Mouse (Mus musculus) kidney, adult 2 months (tissue): Measurements from ENCODE around the gene Plin5. TPM values are rescaled to one million over a fixed set of nuclear protein-coding genes. Genes with fewer than 3 reads are reported as not detected.

Experiments
- DNase-seq: peaks from one replicate; pipeline ENCODE4 v3.0.0; 2021
- H3K27ac ChIP-seq: fragments of 200-500 bp; 2 replicates; pipeline ENCODE4 v1.5.1; 2012; ENCODE audit warnings: low read depth, low read length, control low read depth, inconsistent platforms; ENCODE audit not compliant: insufficient read depth
- H3K27me3 ChIP-seq: fragments of 200-500 bp; replicated peaks from 2 replicates; pipeline ENCODE4 v1.6.1; 2012; ENCODE audit warnings: mild to moderate bottlenecking, moderate library complexity, low read length, inconsistent platforms; ENCODE audit not compliant: control insufficient read depth, insufficient read depth
- H3K36me3 ChIP-seq: fragments of 200-500 bp; 2 replicates; pipeline ENCODE4 v1.6.1; 2012; ENCODE audit warnings: mild to moderate bottlenecking, moderate library complexity, low read length, inconsistent platforms; ENCODE audit not compliant: control insufficient read depth, insufficient read depth
- H3K4me1 ChIP-seq: fragments of 200-500 bp; 2 replicates; pipeline ENCODE4 v1.6.1; 2011; ENCODE audit warnings: low read length; ENCODE audit not compliant: control insufficient read depth, insufficient read depth
- H3K4me3 ChIP-seq: fragments of 200-500 bp; 2 replicates; pipeline ENCODE4 v1.5.1; 2011; ENCODE audit warnings: mild to moderate bottlenecking, low read depth, low read length, control low read depth; ENCODE audit not compliant: insufficient read depth
- CTCF ChIP-seq: fragments of 200-500 bp; conservative IDR thresholded peaks from 2 replicates; pipeline ENCODE4 v1.5.1; 2011; ENCODE audit warnings: low read depth, mild to moderate bottlenecking, control low read depth, low read length, moderate library complexity, mixed read lengths; ENCODE audit not compliant: insufficient read depth, insufficient read length
- POLR2A ChIP-seq: fragments of 200-500 bp; IDR thresholded peaks from one replicate; pipeline ENCODE4 v1.6.1; 2011; ENCODE audit warnings: low read depth, low read length, control low read depth
- WGBS: fragments of 180-500 bp; shearing (Covaris S2); methylation state at CpG from one replicate; pipeline ENCODE4 v1.1.7; 2018; 5-methylcytosine and 5-hydroxymethylcytosine counted together
- polyA plus RNA-seq: library from polyadenylated mRNA; depleted of rRNA; stranded (reverse); fragments of >200 nt; gene quantifications from 2 replicates; pipeline ENCODE4 v1.2.3, GENCODE M21; 2012

Plin5 gene
- polyA plus RNA-seq, 1 experiment, result 10.1 TPM

GRCm38 (mm10) chr17:56149897-56150296, 32.5 kb upstream of the Plin5 start:
- no peaks in the 10 kb centered on the region for H3K27me3 ChIP-seq
- no peak overlapping the region for H3K4me3 ChIP-seq
- DNase-seq, result no peak
- no peaks in the 10 kb centered on the region for H3K36me3 ChIP-seq
- TF ChIP-seq POLR2A (no peak), CTCF (no peak)
- H3K27ac ChIP-seq, result no peak overlapping the region
- H3K4me1 ChIP-seq, result no peaks in the 10 kb centered on the region
- 37% methylated on average over 2 of the region's 2 CpGs for WGBS

GRCm38 (mm10) chr17:56148790-56149618, 31.6 kb upstream of the Plin5 start:
- TF ChIP-seq CTCF, result no peak
- H3K36me3 ChIP-seq, result no peaks in the 10 kb centered on the region
- DNase-seq, result no peak
- no peak overlapping the region for H3K27ac ChIP-seq
- H3K27me3 ChIP-seq, result no peaks in the 10 kb centered on the region
- H3K4me1 ChIP-seq, result no peaks in the 10 kb centered on the region
- no peak overlapping the region for H3K4me3 ChIP-seq
- 6% methylated on average over 30 of the region's 30 CpGs for WGBS

- H3K27ac ChIP-seq, result no peak overlapping the region
- no peaks in the 10 kb centered on the region for H3K4me1 ChIP-seq
- WGBS, result 30% methylated on average over 9 of the region's 9 CpGs
- no peak for DNase-seq
- H3K4me3 ChIP-seq, result no peak overlapping the region
- H3K36me3 ChIP-seq, result no peaks in the 10 kb centered on the region
- no peak for TF ChIP-seq CTCF
- TF ChIP-seq POLR2A, result no peak
- H3K27me3 ChIP-seq, result no peaks in the 10 kb centered on the region
Measured at GRCm38 (mm10) chr17:56148280-56148679, 30.9 kb upstream of the Plin5 start.

- DNase-seq, result no peak
- no peak for TF ChIP-seq CTCF
- TF ChIP-seq POLR2A, result no peak
- Histone ChIP-seq H3K27ac (no peak overlapping the region), H3K36me3 (no peaks in the 10 kb centered on the region), H3K4me3 (no peak overlapping the region), H3K27me3 (no peaks in the 10 kb centered on the region), H3K4me1 (no peaks in the 10 kb centered on the region)
- 65% methylated on average over 12 of the region's 12 CpGs for WGBS
Measured at GRCm38 (mm10) chr17:56147420-56147819, 30.0 kb upstream of the Plin5 start.

GRCm38 (mm10) chr17:56146131-56146530, 28.7 kb upstream of the Plin5 start:
- no peaks in the 10 kb centered on the region for H3K4me1 ChIP-seq
- no peak overlapping the region for H3K27ac ChIP-seq
- TF ChIP-seq CTCF (no peak), POLR2A (no peak)
- no peak overlapping the region for H3K4me3 ChIP-seq
- 31% methylated on average over 9 of the region's 9 CpGs for WGBS
- H3K27me3 ChIP-seq, result no peaks in the 10 kb centered on the region
- H3K36me3 ChIP-seq, result no peaks in the 10 kb centered on the region
- DNase-seq, result no peak

GRCm38 (mm10) chr17:56144546-56144945, 27.1 kb upstream of the Plin5 start:
- no peak overlapping the region for H3K27ac ChIP-seq
- no peaks in the 10 kb centered on the region for H3K36me3 ChIP-seq
- no peak overlapping the region for H3K4me3 ChIP-seq
- TF ChIP-seq POLR2A, result no peak
- TF ChIP-seq CTCF, result no peak
- 80% methylated on average over 9 of the region's 9 CpGs for WGBS
- DNase-seq, result no peak
- no peaks in the 10 kb centered on the region for H3K4me1 ChIP-seq
- no peaks in the 10 kb centered on the region for H3K27me3 ChIP-seq

- Histone ChIP-seq H3K36me3 (no peaks in the 10 kb centered on the region), H3K4me3 (no peak overlapping the region), H3K27ac (no peak overlapping the region), H3K27me3 (no peaks in the 10 kb centered on the region), H3K4me1 (no peaks in the 10 kb centered on the region)
- WGBS, result 3% methylated on average over 43 of the region's 47 CpGs
- no peak for DNase-seq
- TF ChIP-seq POLR2A (no peak), CTCF (no peak)
Measured at GRCm38 (mm10) chr17:56141702-56142605, 24.6 kb upstream of the Plin5 start.
